Mouse (Mus musculus) heart, adult 2 months (tissue): ENCODE measurements at regions not wholly inside any gene's neighbourhood (a gene's known extent, or its start where the extent isn't known, plus 50 kb on each side); places are given as distances from the start of the nearest gene placed in this dataset.

Experiments
- CTCF ChIP-seq: fragments of 200-600 bp; IDR thresholded peaks from 2 replicates; pipeline ENCODE4 v1.8.1; 2022; ENCODE audit warnings: antibody characterized with exemption, mild to moderate bottlenecking, moderate library complexity
- POLR2A ChIP-seq: fragments of 200-500 bp; IDR thresholded peaks from 2 replicates; pipeline ENCODE4 v1.6.1; 2011; ENCODE audit warnings: mild to moderate bottlenecking, low read depth, low read length, control low read depth; ENCODE audit not compliant: insufficient read depth

DNA sequence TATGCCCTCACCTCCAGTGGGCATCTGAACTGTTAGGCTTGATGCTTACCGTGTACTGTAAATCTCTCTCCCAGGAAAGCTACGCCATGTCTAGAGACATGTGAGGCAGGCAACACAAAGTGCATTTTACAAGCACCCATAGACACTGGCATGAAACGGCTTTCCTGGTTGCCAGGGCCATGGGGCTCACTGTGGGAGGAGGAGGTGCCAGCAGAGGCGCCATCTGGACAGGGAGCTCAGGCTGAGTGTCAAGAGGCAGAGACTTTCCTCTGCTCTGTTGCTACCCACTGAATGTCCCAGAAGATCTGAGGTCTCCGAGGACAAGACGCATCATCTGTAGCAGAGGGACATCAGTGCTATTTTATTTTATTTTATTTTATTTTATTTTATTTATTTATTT, 608.7 kb downstream of the Vrk1 start:
- no peak for TF ChIP-seq POLR2A
- no peak for TF ChIP-seq CTCF
